Mouse (Mus musculus) CH12.LX (cell line): Measurements from ENCODE around the gene Slc12a6. TPM values are rescaled to one million over a fixed set of nuclear protein-coding genes. Genes with fewer than 3 reads are reported as not detected.
A peak's percentile ranks its signal among the peaks of the same experiment; 100 is the strongest.

Experiments
- DNase-seq: peaks from one replicate; pipeline ENCODE4 v3.0.0-alpha.2; 2013; ENCODE audit errors: extremely low read depth
- H3K27ac ChIP-seq: 2 replicates; pipeline ENCODE4 v1.5.1; 2012; ENCODE audit warnings: low read depth, mild to moderate bottlenecking, control low read depth, moderate library complexity; ENCODE audit not compliant: insufficient read depth
- H3K27me3 ChIP-seq: replicated peaks from 2 replicates; pipeline ENCODE3; 2012; ENCODE audit warnings: inconsistent platforms
- H3K36me3 ChIP-seq, 2 experiments: replicated peaks in 1 of 2; 2 replicates each; pipeline versions ENCODE3 to v1.6.1; 2012; ENCODE audit warnings: inconsistent platforms in 1 of 2, low read length in 1 of 2, mild to moderate bottlenecking in 1 of 2, mixed read lengths in 1 of 2, moderate library complexity in 1 of 2; ENCODE audit not compliant: control insufficient read depth in 1 of 2, insufficient read depth in 1 of 2
- H3K4me1 ChIP-seq, 2 experiments: 2 replicates each; pipeline ENCODE4 v1.6.1; 2012; ENCODE audit warnings: inconsistent platforms in 1 of 2, moderate library complexity in 1 of 2; ENCODE audit not compliant: insufficient read depth in 2 of 2, control insufficient read depth in 1 of 2
- H3K4me2 ChIP-seq: 2 replicates; pipeline ENCODE4 v1.6.1; 2012; ENCODE audit warnings: low read depth, mild to moderate bottlenecking, control low read depth; ENCODE audit not compliant: poor library complexity, insufficient read depth, severe bottlenecking
- H3K4me3 ChIP-seq, 3 experiments: fragments of 150-350 bp in 1 of 3; sonication (generic) in 1 of 3; replicated peaks in 1 of 3; 2 replicates each; pipeline versions ENCODE3 to v1.5.1; 2011 to 2012; ENCODE audit warnings: low read depth in 2 of 3, low read length in 2 of 3, mild to moderate bottlenecking in 2 of 3, moderate library complexity in 2 of 3, control low read depth in 1 of 3, improper control_type of control experiment in 1 of 3, inconsistent platforms in 1 of 3, mixed read lengths in 1 of 3; ENCODE audit not compliant: poor library complexity in 1 of 3
- H3K79me2 ChIP-seq: replicated peaks from 2 replicates; pipeline ENCODE4 v1.6.1; 2012; ENCODE audit warnings: mild to moderate bottlenecking, moderate library complexity; ENCODE audit not compliant: control insufficient read depth, poor library complexity, insufficient read depth, severe bottlenecking; ENCODE audit errors: extremely low read depth
- H3K9ac ChIP-seq: 2 replicates; pipeline ENCODE4 v1.6.1; 2012; ENCODE audit warnings: low read depth, mild to moderate bottlenecking, control low read depth, moderate library complexity; ENCODE audit not compliant: insufficient read depth
- H3K9me3 ChIP-seq: replicated peaks from 2 replicates; pipeline ENCODE3; 2012; ENCODE audit warnings: low read length, inconsistent platforms, mixed read lengths
- BHLHE40 ChIP-seq: IDR thresholded peaks from 2 replicates; pipeline ENCODE4 v1.6.1; 2011; ENCODE audit warnings: mild to moderate bottlenecking, low read depth, low read length, improper control_type of control experiment
- CTCF ChIP-seq, 2 experiments: IDR thresholded peaks in 1 of 2; conservative IDR thresholded peaks in 1 of 2; 2 replicates each; pipeline ENCODE4 v1.5.1; 2011 to 2012; ENCODE audit warnings: low read depth in 2 of 2, low read length in 2 of 2, improper control_type of control experiment in 1 of 2, inconsistent platforms in 1 of 2, mild to moderate bottlenecking in 1 of 2, moderate library complexity in 1 of 2
- ELF1 ChIP-seq: IDR thresholded peaks from 2 replicates; pipeline ENCODE4 v1.6.1; 2014; ENCODE audit warnings: low read depth, mild to moderate bottlenecking, inconsistent platforms, low read length, improper control_type of control experiment
- ETS1 ChIP-seq: conservative IDR thresholded peaks from 2 replicates; pipeline ENCODE4 v1.6.1; 2012; ENCODE audit warnings: low read depth, mild to moderate bottlenecking, inconsistent platforms, low read length, improper control_type of control experiment, moderate library complexity
- GABPA ChIP-seq: IDR thresholded peaks from 2 replicates; pipeline ENCODE4 v1.6.1; 2012; ENCODE audit warnings: low read depth, low read length, improper control_type of control experiment, inconsistent platforms; ENCODE audit not compliant: insufficient replicate concordance
- HCFC1 ChIP-seq: IDR thresholded peaks from 2 replicates; pipeline ENCODE4 v1.6.1; 2012; ENCODE audit warnings: low read depth, mild to moderate bottlenecking, inconsistent platforms, low read length, improper control_type of control experiment
- IRF4 ChIP-seq: IDR thresholded peaks from 2 replicates; pipeline ENCODE4 v1.6.1; 2014; ENCODE audit warnings: low read depth, mild to moderate bottlenecking, inconsistent platforms, low read length, improper control_type of control experiment
- MAX ChIP-seq: IDR thresholded peaks from 2 replicates; pipeline ENCODE4 v1.6.1; 2011; ENCODE audit warnings: low read length, improper control_type of control experiment
- MXI1 ChIP-seq: IDR thresholded peaks from 2 replicates; pipeline ENCODE4 v1.6.1; 2011; ENCODE audit warnings: mild to moderate bottlenecking, low read depth, low read length, improper control_type of control experiment
- POLR2A ChIP-seq: IDR thresholded peaks from 2 replicates; pipeline ENCODE4 v1.6.1; 2011; ENCODE audit warnings: low read depth, mild to moderate bottlenecking, improper control_type of control experiment, low read length
- SIN3A ChIP-seq: IDR thresholded peaks from 2 replicates; pipeline ENCODE4 v1.6.1; 2012; ENCODE audit warnings: low read length, improper control_type of control experiment, inconsistent platforms
- TBP ChIP-seq: conservative IDR thresholded peaks from 2 replicates; pipeline ENCODE4 v1.6.1; 2011; ENCODE audit warnings: low read depth, low read length, improper control_type of control experiment
- USF2 ChIP-seq: conservative IDR thresholded peaks from 2 replicates; pipeline ENCODE4 v1.6.1; 2011; ENCODE audit warnings: low read depth, low read length, improper control_type of control experiment
- ZC3H11A ChIP-seq: IDR thresholded peaks from 2 replicates; pipeline ENCODE4 v1.6.1; 2012; ENCODE audit warnings: low read depth, mild to moderate bottlenecking, inconsistent platforms, low read length, improper control_type of control experiment
- ZMIZ1 ChIP-seq: IDR thresholded peaks from 2 replicates; pipeline ENCODE4 v1.6.1; 2012; ENCODE audit warnings: low read depth, mild to moderate bottlenecking, inconsistent platforms, low read length, improper control_type of control experiment
- ZNF384 ChIP-seq: IDR thresholded peaks from 2 replicates; pipeline ENCODE4 v1.6.1; 2012; ENCODE audit warnings: low read depth, low read length, improper control_type of control experiment, inconsistent platforms
- dilution Hi-C: fragments of 300-500 bp; cut with MboI; formaldehyde crosslinking; loops from 2 replicates; pipeline ENCODE4 v1.14.3; 2020; ENCODE audit warnings: low sequenced_read_pairs; ENCODE audit not compliant: extremely low pct_unique_long_range_greater_than_20kb, extremely low pct_ligation_motif_present
- in situ Hi-C: fragments of 300-500 bp; cut with MboI; formaldehyde crosslinking; loops from 3 replicates; pipeline ENCODE4 v1.14.3; 2019; ENCODE audit warnings: low sequenced_read_pairs, low pct_ligation_motif_present, low pct_unique_long_range_greater_than_20kb, mixed read lengths
- polyA plus RNA-seq: library from polyadenylated mRNA; unstranded; fragments of >175 nt; gene quantifications from 2 replicates; pipeline ENCODE4 v1.2.1, GENCODE M21; 2012; ENCODE audit warnings: low read depth; ENCODE audit not compliant: insufficient read length
- total RNA-seq, 2 experiments: library from RNA; depleted of rRNA; stranded (reverse); fragments of 300-350 nt in 1 of 2; fragments of >200 nt in 1 of 2; gene quantifications; 2 replicates each; pipeline ENCODE4 v1.2.3; 2012 to 2014

Gene Slc12a6
- total and polyA plus RNA-seq, 3 experiments, result 7.8 to 14.8 (median 10.5) TPM

GRCm38 (mm10) chr2:112360781-112361169 is 95.2 kb downstream of the Slc12a6 start:
- no peaks in the 10 kb centered on the region for H3K9me3 ChIP-seq
- no peak overlapping the region for H3K9ac ChIP-seq
- no peak overlapping the region for H3K4me3 ChIP-seq
- dilution Hi-C loops, result no loop called here
- no peak for TF ChIP-seq USF2
- no peak for TF ChIP-seq ETS1
- TF ChIP-seq SIN3A, result no peak
- TF ChIP-seq ZMIZ1, result no peak
- TF ChIP-seq TBP, result no peak
- no peak for TF ChIP-seq MXI1
- TF ChIP-seq HCFC1, result no peak
- no peak for TF ChIP-seq POLR2A
- TF ChIP-seq BHLHE40, result no peak
- no peak for DNase-seq
- no peak overlapping the region for H3K27ac ChIP-seq
- H3K36me3 ChIP-seq, result peaks cover 61 to 87% of the 10 kb centered on the region in 2 experiments
- no peak overlapping the region for H3K4me2 ChIP-seq
- H3K4me1 ChIP-seq, result no peaks in the 10 kb centered on the region; a peak in 1 of 4 replicates
- H3K27me3 ChIP-seq, result no peaks in the 10 kb centered on the region
- in situ Hi-C loops, result loop anchor here (10.0 kb wide), 1 partner anchor 96 kb away; the partner anchor contains the start of genes Gm21985, Nop10 and Slc12a6
- H3K79me2 ChIP-seq, result peaks cover 2% of the 10 kb centered on the region; the same call in 1 of the 2 replicates

GRCm38 (mm10) chr2:112367222-112367621 is 101.6 kb downstream of the Slc12a6 start:
- in situ Hi-C loops, result loop anchor here (10.0 kb wide), 1 partner anchor 102 kb away; the partner anchor contains the start of genes Gm21985, Nop10 and Slc12a6
- Histone ChIP-seq H3K36me3 (peaks cover 18 to 38% of the 10 kb centered on the region in 2 experiments), H3K4me3 (peak overlapping the region; percentile 78 to 89 (median 82)), H3K9ac (peak overlapping the region; percentile 87), H3K27ac (no peak overlapping the region), H3K9me3 (no peaks in the 10 kb centered on the region), H3K27me3 (no peaks in the 10 kb centered on the region), H3K79me2 (peaks cover 17% of the 10 kb centered on the region), H3K4me1 (peaks cover 0 to 20% of the 10 kb centered on the region in 2 experiments; a peak in 2 of 4 replicates), H3K4me2 (peak overlapping the region; percentile 86)
- TF ChIP-seq GABPA, result no peak
- no peak for TF ChIP-seq SIN3A
- no peak for TF ChIP-seq IRF4
- TF ChIP-seq CTCF (conservative IDR thresholded peaks at IDR 0.05 in 1 of 2, IDR thresholded peaks at IDR 0.05 in 1 of 2; ENCODE audit: low read depth in 2 of 2, low read length in 2 of 2), result no peak
- TF ChIP-seq MAX, result no peak
- TF ChIP-seq ZNF384, result no peak
- no peak for TF ChIP-seq ZC3H11A
- TF ChIP-seq ELF1, result no peak
- dilution Hi-C loops, result no loop called here
- no peak for DNase-seq
